Mouse (Mus musculus) limb, embryonic 14.5 days (tissue): ENCODE results near the gene Cenpj. TPM values are rescaled to one million over a fixed set of nuclear protein-coding genes. Genes with fewer than 3 reads are reported as not detected.

Experiments
- ATAC-seq: fragments of 200-750 bp; cut with Nextera tagmentation; 2 replicates; pipeline ENCODE4 v1.8.0; 2017; ENCODE audit warnings: low read depth, moderate number of reproducible peaks, moderate TSS enrichment; ENCODE audit not compliant: low FRiP score
- DNase-seq: peaks from one replicate; pipeline ENCODE4 v3.0.0-alpha.2; 2015; ENCODE audit warnings: low spot score
- H3K27ac ChIP-seq: fragments of 300-500 bp; sonication (generic); replicated peaks from 2 replicates; pipeline ENCODE4 v1.5.1; 2014; ENCODE audit warnings: low read depth, mild to moderate bottlenecking, low read length, moderate library complexity, mixed read lengths
- H3K27me3 ChIP-seq: fragments of 300-500 bp; sonication (generic); 2 replicates; pipeline ENCODE4 v1.6.1; 2014; ENCODE audit warnings: low read length, mixed read lengths; ENCODE audit not compliant: control insufficient read depth, insufficient read depth
- H3K36me3 ChIP-seq: fragments of 300-500 bp; sonication (generic); 2 replicates; pipeline ENCODE4 v1.6.1; 2014; ENCODE audit warnings: mild to moderate bottlenecking, low read length, moderate library complexity, mixed read lengths; ENCODE audit not compliant: control insufficient read depth, insufficient read depth
- H3K4me1 ChIP-seq: fragments of 300-500 bp; sonication (generic); 2 replicates; pipeline ENCODE4 v1.6.1; 2014; ENCODE audit warnings: antibody characterized with exemption, low read length, mixed read lengths; ENCODE audit not compliant: control insufficient read depth, insufficient read depth
- H3K4me2 ChIP-seq: fragments of 300-500 bp; sonication (generic); replicated peaks from 2 replicates; pipeline ENCODE4 v1.6.1; 2014; ENCODE audit warnings: low read depth, mild to moderate bottlenecking, low read length, moderate library complexity; ENCODE audit not compliant: severe bottlenecking
- H3K4me3 ChIP-seq: fragments of 300-500 bp; sonication (generic); replicated peaks from 2 replicates; pipeline ENCODE4 v1.5.1; 2014; ENCODE audit warnings: low read length
- H3K9ac ChIP-seq: fragments of 300-500 bp; sonication (generic); 2 replicates; pipeline ENCODE4 v1.6.1; 2014; ENCODE audit warnings: mild to moderate bottlenecking, low read depth, low read length, moderate library complexity; ENCODE audit not compliant: severe bottlenecking
- H3K9me3 ChIP-seq: fragments of 300-500 bp; sonication (generic); 2 replicates; pipeline ENCODE4 v1.6.1; 2016; ENCODE audit warnings: low read length; ENCODE audit not compliant: control insufficient read depth
- POLR2A ChIP-seq: fragments of 200-500 bp; IDR thresholded peaks from 2 replicates; pipeline ENCODE4 v1.8.0; 2012; ENCODE audit warnings: inconsistent platforms, mild to moderate bottlenecking, moderate library complexity, borderline replicate concordance; ENCODE audit not compliant: insufficient read depth, insufficient read length; ENCODE audit errors: extremely low read depth
- WGBS: fragments of 180-500 bp; shearing (Covaris S2); extraction: QIAGEN DNeasy Blood & Tissue Kit; methylation state at CpG from one replicate; pipeline ENCODE4 v1.1.7; 2014; 5-methylcytosine and 5-hydroxymethylcytosine counted together
- polyA plus RNA-seq, 2 experiments: library from polyadenylated mRNA; depleted of rRNA in 1 of 2; stranded (reverse) in 1 of 2; unstranded in 1 of 2; fragments of >200 nt; fragmentation: Nextera tagmentation in 1 of 2; extraction: Ambion mirVana in 1 of 2; gene quantifications; 2 replicates each; pipeline versions ENCODE4 v1.2.1 to v1.2.3; 2012 to 2014

The Cenpj gene
- polyA plus RNA-seq, 2 experiments: 8.0 to 9.8 TPM

DNA sequence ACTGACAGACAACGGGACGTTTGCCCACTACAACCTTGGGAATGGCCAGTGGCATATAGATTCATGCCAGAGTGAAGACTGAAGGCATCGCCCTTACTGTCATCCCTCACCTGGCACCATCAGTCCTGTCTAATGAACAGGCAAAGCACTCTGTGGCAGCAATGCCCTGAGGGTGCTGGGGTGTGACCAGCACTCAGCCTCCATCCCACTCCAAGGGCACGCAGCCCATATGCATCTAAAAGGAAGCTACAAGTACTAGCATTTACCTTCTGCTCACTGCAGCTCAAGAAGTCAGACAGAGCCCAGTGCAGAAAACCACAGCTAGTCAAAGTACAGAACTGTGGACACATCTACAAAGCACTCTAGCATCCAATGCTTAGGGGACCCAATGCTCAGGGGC, 29.7 kb downstream of the Cenpj start:
- Histone ChIP-seq H3K9me3 (no peaks in the 10 kb centered on the region), H3K4me3 (no peak overlapping the region), H3K36me3 (no peaks in the 10 kb centered on the region), H3K27ac (no peak overlapping the region), H3K4me2 (no peak overlapping the region), H3K9ac (no peak overlapping the region), H3K4me1 (no peaks in the 10 kb centered on the region), H3K27me3 (no peaks in the 10 kb centered on the region)
- DNase-seq (no peak), ATAC-seq (no peak)
- WGBS: 91% methylated on average over 4 of the region's 4 CpGs
- no peak for TF ChIP-seq POLR2A

DNA sequence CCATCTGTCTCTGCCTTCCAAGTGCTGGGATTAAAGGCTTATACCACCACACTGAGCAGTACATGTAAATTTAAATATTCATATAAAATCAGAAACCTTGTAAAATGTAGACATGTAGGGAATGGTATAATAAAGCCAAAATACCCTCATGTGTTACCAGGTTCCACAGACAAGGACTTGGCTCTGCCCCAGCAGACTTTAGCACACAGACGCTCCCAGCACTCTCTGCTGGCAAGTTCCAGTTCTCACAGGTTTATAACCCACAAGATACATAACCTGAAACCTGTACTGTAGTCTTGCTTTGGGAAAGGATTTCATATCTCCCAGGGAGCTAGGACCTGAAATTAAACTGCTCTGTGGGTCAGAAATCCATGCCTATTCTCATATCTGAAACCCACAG, 30.3 kb downstream of the Cenpj start:
- no peaks in the 10 kb centered on the region for H3K27me3 ChIP-seq
- no peaks in the 10 kb centered on the region for H3K9me3 ChIP-seq
- DNase-seq: peak; percentile 20
- ATAC-seq: no peak
- no peak overlapping the region for H3K4me2 ChIP-seq
- H3K4me3 ChIP-seq: no peak overlapping the region
- H3K4me1 ChIP-seq: no peaks in the 10 kb centered on the region
- no peaks in the 10 kb centered on the region for H3K36me3 ChIP-seq
- WGBS: 47% methylated on average over 1 of the region's 1 CpGs
- H3K27ac ChIP-seq: no peak overlapping the region
- no peak overlapping the region for H3K9ac ChIP-seq
- no peak for TF ChIP-seq POLR2A

DNA sequence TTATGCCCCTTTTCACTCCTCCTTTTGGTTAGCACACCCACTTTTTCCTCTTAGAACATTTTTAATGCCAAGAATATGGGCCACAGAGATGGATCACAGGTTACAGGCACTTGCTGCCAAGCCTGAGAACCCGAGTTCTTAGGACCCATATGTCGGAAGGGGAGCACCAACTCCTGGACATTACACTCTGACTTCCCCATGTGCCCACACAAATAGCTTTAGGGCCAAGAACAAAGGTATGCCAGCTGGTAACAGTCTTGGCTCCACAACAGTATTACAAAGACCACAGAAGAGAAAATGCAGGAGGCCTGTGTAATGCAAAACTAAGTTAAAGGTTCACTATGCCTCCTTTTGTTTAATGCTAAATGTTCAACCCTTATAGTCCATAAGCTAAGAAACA, 44.4 kb downstream of the Cenpj start:
- ATAC-seq (no peak), DNase-seq (no peak)
- H3K4me2 ChIP-seq: no peak overlapping the region
- H3K9ac ChIP-seq: no peak overlapping the region
- no peaks in the 10 kb centered on the region for H3K4me1 ChIP-seq
- peaks cover 24% of the 10 kb centered on the region; the same call in 1 of the 2 replicates for H3K36me3 ChIP-seq
- no peaks in the 10 kb centered on the region for H3K9me3 ChIP-seq
- TF ChIP-seq POLR2A: no peak
- 82% methylated on average over 2 of the region's 2 CpGs for WGBS
- H3K27me3 ChIP-seq: no peaks in the 10 kb centered on the region
- no peak overlapping the region for H3K4me3 ChIP-seq
- no peak overlapping the region for H3K27ac ChIP-seq

DNA sequence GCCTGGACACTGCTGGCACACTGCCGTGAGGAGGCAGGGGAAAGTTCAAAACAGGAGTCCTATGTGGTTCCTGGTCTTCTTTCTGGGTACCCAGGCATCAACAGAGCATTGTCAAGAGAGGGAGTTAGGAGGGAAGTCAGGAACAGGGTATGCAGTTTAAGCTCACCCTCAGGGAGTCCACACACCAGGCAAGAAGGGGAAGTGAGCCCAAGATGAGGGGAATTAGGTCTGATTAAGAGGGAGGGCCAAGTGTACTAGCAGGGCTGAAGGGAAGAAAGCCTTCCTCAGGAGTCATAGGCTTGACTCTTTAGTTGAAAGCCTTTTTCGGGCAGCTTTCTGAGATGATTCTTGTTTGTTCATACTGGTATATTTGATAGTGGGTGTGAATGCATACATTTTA, 60.5 kb downstream of the Cenpj start:
- TF ChIP-seq POLR2A: no peak
- no peak overlapping the region for H3K4me3 ChIP-seq
- no peaks in the 10 kb centered on the region for H3K4me1 ChIP-seq
- H3K27me3 ChIP-seq: no peaks in the 10 kb centered on the region
- H3K27ac ChIP-seq: no peak overlapping the region
- H3K9ac ChIP-seq: no peak overlapping the region
- no peak for ATAC-seq
- H3K9me3 ChIP-seq: no peaks in the 10 kb centered on the region
- no peak for DNase-seq
- no peak overlapping the region for H3K4me2 ChIP-seq
- no peaks in the 10 kb centered on the region for H3K36me3 ChIP-seq
- WGBS: 86% methylated on average over 2 of the region's 2 CpGs

DNA sequence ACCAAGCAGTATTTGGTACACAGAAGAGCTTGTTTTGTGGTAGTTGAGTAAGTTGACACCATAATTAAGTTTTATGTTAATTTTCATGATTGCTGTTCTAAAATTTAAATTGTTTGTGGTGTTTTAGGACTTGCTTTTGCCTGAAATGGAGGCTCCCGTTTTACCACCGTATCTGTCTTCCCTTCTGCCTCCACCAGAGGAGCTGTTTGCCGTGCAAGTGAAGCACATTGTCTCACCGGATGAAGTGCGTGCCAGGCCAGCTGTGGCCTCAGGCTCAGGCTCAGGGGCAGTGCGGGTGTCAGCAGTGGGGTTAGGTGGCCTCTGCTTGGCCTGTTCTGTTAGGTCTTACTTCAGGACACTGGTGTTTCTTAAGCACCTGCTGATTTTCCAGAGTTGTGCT, 63.1 kb downstream of the Cenpj start:
- no peak for ATAC-seq
- Histone ChIP-seq H3K4me3 (no peak overlapping the region), H3K27ac (no peak overlapping the region), H3K36me3 (no peaks in the 10 kb centered on the region), H3K4me2 (no peak overlapping the region), H3K9ac (no peak overlapping the region), H3K9me3 (no peaks in the 10 kb centered on the region), H3K27me3 (no peaks in the 10 kb centered on the region), H3K4me1 (no peaks in the 10 kb centered on the region)
- no peak for TF ChIP-seq POLR2A
- WGBS: 23% methylated on average over 6 of the region's 6 CpGs
- no peak for DNase-seq

DNA sequence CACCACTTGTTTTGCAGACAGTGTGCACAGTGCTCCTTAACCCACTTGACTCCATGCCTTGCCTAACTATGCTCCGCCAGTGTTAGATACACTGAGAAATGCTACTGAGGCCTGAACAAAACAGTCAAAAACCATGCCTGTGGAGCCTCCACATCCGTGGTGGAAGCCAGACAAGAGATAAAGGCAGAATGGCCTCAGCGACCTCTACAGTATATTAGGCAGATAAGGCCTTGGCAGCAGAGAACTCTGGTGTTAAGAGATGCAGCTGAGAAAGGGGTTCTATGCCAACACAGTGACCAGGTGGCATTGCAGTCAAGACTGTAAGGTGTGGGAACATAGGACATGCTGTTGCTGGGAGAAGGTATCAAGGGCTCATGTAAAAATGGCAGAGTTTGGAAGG, 68.5 kb downstream of the Cenpj start:
- no peak for TF ChIP-seq POLR2A
- H3K36me3 ChIP-seq: no peaks in the 10 kb centered on the region
- no peaks in the 10 kb centered on the region for H3K27me3 ChIP-seq
- H3K9me3 ChIP-seq: no peaks in the 10 kb centered on the region
- H3K4me2 ChIP-seq: no peak overlapping the region
- no peaks in the 10 kb centered on the region for H3K4me1 ChIP-seq
- no peak for ATAC-seq
- 77% methylated on average over 3 of the region's 3 CpGs for WGBS
- H3K4me3 ChIP-seq: no peak overlapping the region
- H3K9ac ChIP-seq: no peak overlapping the region
- no peak for DNase-seq
- H3K27ac ChIP-seq: no peak overlapping the region
